Mouse (Mus musculus): ENCODE data around the gene C1rl. TPM values are rescaled to one million over a fixed set of nuclear protein-coding genes. Genes with fewer than 3 reads are reported as not detected.
"Not testable (repeated sequence)": the region's sequence is repeated elsewhere in the genome, so short reads cannot be mapped to it uniquely, and the experiment has no call there.

C1rl gene
- total RNA-seq, 2 experiments from 2014 or later, result 0.38 to 2.7 TPM

DNA sequence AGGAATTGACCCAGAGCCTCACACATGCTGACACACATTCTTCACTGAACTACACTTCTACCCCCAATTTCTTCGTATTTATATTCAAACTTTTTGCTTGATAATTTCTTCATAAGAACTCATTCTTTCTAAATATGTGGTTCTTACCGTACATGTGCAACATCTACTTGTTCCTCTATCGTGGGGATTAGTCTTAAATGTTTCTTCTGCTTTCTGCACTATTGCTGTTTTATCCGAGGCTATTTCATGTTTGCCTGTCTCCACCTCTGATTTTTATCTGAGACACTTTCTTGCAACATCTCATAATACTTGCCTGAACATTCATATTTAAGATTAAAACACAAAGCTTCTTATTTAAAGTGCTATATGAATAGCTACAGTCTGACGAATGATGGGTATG, 3.1 kb downstream of the C1rl start:
- ATAC-seq (replicated peaks; ENCODE audit: low FRiP score, poor library complexity, severe bottlenecking), result no peak

DNA sequence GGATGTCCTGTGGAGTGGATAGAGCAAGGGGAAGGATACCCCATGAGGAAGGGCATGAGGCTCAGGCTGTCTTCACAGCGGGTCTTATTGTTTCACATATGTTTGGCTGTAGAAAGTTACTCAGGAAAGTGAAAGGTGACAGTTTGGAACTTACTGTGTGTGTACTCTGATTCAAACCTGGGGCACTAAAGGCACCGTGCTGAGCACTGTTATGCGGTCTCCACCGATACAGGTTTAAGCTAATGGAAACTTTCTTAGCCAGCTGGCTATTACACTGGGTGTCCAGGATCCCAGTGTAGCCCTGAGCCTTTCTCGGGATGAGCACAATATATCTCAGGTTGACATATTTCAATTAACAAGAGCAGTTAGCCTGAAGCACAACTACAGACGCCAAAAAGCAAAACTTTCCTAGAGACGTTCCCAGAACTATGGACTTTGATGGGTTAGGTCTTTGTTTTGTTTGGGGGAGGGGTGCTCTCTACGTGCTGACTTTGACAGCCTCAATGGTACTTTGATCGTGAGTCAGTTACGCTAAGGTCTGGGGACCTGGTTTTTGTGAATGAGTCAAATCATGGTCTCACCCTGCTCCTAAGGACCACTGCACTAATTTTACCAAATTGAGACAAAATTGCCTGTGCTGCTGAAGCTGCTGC, 7.1 kb downstream of the C1rl start:
- no peak for ATAC-seq (replicated peaks; ENCODE audit: low FRiP score, poor library complexity, severe bottlenecking)

DNA sequence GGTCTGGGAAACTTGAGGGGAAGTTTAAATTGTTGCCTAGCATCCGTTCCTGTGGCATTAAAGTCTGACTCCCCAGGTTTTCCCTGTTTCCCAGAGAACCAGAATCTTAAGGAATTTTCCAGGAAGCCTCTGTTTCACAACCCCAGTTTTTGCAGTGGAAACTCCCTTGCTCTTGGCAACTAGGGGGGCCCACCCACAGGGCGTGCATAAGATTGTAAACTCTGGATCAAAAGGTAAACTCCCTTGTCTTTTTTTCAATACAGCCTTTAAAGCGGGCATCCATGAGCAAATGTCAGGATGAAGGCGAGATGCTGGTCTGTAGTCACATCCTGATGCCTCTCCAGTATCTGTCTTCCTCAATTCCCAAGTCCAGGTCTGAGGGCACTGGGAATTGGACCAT, 8.6 kb downstream of the C1rl start:
- no peak for ATAC-seq (replicated peaks; ENCODE audit: low FRiP score, poor library complexity, severe bottlenecking)

DNA sequence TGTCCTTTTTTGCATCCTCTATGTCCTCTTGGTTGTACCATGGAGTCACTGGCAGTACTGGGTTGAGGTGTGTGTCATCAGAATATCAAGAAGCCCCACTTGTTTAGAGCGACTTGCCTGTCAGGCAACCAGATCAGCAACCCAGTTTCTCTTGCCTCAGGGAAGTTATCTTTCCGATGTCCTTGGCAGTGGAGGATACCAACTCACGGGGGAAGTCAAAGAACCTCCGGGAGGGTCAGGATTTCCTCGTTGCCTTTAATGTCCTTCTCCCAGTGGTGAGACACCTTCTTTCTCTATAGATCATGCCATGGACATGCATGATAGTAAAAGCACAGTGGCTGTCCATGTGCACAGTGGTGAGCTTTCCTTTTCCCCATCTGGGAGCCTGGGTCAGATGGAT, 9.1 kb downstream of the C1rl start:
- no peak for ATAC-seq (replicated peaks; ENCODE audit: low FRiP score, poor library complexity, severe bottlenecking)

DNA sequence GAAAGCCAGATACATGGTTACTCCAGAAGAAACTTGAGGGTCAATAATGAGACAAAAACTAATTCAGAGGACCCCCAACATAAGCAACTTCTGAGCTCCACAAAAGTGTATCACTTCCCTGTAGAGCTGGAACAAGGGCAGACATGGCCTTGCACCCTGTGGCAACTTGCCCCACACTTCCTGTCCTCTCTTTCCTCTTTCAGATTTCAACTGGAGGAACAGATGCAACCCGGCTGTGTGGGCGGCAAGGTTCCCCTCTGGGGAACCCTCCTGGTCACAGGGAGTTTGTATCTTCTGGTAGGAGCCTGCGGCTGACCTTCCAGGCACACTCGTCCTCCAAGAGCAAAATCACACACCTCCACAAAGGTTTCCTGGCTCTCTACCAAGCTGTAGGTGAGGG, 12.1 kb downstream of the C1rl start:
- ATAC-seq (replicated peaks; ENCODE audit: low FRiP score, poor library complexity, severe bottlenecking), result no peak

DNA sequence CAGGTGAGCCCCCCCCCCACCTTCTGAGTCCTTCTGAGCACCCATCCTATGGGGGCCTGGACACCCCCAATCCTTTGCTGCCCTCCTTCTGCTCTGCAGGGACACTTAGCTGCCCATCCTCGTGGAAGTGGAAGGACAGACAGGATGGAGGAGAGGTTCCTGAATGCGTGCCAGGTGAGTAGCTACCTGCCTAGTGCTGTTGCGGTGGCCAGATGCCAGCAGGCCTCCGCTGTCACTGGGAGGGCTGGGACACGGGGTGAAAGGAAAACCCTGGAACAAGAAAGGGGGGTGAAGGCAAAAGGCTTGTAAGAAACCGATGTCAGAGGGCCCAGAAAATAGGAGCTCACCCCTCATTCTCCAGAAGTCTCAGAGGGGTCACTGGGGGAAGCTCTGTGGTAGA, 14.1 kb downstream of the C1rl start:
- no peak for ATAC-seq (replicated peaks; ENCODE audit: low FRiP score, poor library complexity, severe bottlenecking)

DNA sequence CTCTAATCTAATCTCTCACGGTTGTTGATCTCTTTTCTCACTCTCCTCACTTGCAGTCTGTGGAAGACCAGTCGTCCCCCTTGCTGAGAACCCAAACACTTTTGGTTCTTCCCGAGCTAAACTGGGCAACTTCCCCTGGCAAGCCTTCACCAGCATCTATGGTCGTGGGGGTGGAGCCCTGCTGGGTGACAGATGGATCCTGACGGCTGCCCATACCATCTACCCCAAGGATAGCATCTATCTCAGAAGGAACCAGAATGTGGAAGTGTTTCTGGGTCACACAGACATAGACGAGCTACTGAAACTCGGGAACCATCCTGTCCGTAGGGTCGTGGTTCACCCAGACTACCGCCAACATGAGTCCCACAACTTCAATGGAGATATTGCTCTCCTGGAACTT, 15.4 kb downstream of the C1rl start:
- no peak for ATAC-seq (replicated peaks; ENCODE audit: low FRiP score, poor library complexity, severe bottlenecking)

DNA sequence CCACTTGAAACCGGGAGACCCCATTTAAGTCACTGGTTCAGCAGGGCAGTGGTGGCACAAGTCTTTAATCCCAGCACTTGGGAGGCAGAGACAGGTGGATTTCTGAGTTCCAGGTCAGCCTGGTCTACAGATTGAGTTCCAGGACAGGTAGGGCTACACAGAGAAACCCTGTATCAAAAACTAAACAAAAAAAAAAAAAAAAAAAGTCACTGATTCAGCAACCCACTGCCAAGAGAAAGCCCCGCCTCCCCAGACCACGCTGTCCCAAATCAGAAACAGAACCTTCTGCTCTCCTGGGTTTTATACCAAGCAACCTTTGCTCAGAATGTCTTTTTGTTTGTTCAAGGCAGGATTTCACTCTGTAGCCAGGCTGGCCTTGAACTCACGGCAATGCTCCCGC, 16.3 kb downstream of the C1rl start:
- not testable (repeated sequence) for ATAC-seq (replicated peaks; ENCODE audit: low FRiP score, poor library complexity, severe bottlenecking)

DNA sequence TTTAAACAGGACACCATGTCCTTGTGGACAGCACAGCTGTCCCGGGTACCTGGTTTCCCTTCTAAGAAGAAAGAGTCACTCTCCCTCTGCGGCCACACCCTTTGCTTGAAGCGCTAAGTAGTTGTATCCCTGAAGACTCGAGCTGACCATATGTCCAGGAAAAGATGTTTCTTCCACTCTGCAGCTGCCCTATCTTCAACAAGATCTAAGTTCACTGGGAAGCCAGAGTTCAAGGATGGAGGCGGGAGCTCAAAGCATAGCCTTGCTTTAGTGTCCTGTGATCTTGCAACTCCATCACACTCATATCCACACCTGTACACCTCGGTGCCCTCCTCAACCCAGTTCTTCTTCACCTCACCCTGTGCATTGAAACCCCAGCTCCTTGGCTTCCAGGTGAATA, 19.0 kb downstream of the C1rl start:
- ATAC-seq (replicated peaks; ENCODE audit: low FRiP score, poor library complexity, severe bottlenecking), result no peak

DNA sequence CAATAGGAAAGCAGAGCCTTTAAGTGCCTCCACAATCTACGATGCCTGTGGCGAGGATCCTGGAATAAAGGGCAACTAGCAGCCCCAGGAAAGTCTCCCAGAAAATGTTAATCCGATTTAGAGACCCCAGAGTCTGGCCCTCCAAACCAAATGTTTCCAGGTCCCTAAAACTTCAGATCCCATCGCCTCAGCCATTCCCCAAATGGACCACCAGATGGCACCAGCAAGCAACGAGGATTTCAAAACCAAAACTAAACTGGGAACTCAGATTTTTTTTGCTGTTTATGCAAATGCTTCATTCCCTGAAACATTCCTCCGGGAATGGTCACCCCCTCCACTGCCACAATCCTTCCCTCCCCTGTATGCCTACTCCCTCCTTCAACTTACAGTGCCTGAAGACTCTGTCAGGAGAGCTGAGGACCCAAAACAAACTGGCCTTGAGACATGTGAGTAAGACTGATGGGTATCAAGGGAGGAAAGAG, 19.5 kb downstream of the C1rl start, which contains the start of gene C1ra:
Gene C1ra (plus strand): TSS at position 51 of the 482 bp plus-strand sequence.
- ATAC-seq (replicated peaks; ENCODE audit: low FRiP score, poor library complexity, severe bottlenecking), result no peak

DNA sequence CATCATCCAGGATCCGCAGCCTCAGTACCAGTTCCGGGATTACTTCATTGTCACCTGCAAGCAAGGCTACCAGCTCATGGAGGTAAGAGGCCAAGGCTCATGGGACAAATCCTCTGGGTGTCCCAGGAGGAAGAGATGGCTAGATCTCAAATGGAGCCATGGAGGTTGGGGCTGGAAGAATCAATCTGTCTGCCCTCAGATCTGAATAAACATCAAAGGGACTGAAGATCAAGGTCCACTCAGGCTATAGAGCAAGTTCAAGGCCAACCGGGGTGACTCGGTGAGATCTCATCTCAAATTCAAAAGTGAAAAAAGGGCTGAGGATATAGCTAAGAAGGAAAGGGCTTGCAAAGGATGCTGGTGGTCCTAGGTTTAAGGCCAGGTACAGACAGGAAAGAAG, 24.8 kb downstream of the C1rl start:
- ATAC-seq (replicated peaks; ENCODE audit: low FRiP score, poor library complexity, severe bottlenecking), result not testable (repeated sequence)

DNA sequence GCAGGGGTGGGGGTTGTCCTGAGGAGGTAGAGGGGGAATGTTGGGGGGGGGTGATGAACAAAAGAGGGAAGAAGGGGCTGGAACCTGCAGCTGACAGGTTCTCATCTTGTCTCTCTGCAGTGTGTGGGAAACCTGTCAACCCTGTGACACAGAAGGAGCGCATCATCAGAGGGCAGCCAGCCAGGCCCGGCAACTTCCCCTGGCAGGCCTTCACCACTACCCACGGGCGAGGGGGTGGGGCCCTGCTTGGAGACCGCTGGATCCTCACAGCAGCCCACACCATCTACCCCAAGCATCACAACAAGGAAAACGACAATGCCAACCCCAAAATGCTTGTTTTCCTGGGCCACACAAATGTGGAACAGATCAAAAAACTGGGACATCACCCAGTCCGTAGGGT, 29.2 kb downstream of the C1rl start:
- not testable (repeated sequence) for ATAC-seq (replicated peaks; ENCODE audit: low FRiP score, poor library complexity, severe bottlenecking)

DNA sequence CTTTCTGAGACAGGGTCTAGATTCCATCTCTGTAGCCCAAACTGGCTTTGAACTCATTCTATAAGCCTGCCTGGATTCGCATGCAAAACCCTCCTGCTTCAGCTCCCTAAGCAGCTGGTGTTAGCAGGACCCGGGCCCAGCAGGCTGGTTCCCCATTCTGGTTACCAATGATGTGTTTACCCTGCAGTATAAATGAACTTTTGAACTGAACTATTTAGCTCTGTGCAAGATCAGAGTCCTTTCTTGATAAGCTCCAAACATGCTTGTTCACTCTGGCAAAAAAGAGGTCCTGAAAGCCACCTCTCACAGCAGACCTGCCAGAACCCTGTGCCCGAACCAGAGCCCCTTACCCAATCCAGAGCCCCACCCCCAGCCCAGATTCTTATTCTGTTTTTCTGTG, 35.0 kb downstream of the C1rl start:
- ATAC-seq (replicated peaks; ENCODE audit: low FRiP score, poor library complexity, severe bottlenecking), result no peak

DNA sequence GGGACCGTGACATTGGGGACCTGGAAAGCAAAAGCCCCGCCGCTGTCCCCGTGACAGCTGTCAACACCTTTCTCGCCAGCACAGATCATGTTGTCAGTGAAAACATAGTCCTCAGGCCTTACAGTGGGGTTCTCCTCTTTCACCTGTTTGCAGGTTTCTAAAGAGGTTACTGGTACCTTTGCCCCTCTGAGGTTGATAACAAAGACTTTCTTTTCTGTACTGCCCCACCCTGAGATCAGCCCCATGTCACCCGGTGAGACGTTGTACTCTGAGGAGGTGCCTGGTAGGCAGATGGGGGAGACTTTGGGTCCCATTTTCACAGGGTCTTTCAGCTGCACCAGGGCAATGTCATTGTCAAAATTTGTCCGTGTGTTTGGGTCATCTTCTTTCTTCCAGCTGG, 38.2 kb downstream of the C1rl start:
- ATAC-seq (replicated peaks; ENCODE audit: low FRiP score, poor library complexity, severe bottlenecking), result no peak

DNA sequence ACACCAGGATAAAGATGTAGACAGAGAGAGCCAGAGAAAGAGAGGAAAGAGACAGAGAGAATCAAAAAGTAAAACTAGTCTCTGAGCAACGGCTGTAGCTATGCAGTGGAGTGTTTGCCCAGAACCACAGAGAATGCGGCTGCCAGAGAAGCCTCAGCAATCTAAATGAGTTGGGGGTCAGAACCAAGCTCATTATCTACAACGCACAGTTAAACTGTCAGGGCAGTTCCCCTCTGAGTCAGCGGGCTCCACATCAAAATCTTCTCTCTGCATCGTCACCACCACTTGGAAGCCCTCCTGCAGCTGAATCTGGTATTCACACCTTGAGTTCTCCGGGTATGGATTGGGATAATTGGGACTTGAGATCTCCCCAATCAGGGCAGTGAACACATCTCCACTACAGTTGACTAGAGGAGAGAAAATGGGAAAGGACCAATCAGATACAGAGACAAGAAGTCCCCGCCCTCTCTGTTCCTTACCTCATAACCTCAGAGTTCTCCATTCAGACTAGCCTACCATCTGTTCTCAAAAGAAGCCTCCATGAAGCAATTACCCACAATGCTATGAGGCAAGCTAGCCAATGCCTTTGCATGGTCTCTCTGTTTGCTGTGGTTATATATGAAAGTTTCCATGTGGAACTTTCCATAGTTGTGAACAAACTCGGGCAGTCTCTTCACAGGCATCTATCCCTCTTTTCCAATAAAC, 43.4 kb downstream of the C1rl start:
- ATAC-seq (replicated peaks; ENCODE audit: low FRiP score, poor library complexity, severe bottlenecking), result not testable (repeated sequence)

DNA sequence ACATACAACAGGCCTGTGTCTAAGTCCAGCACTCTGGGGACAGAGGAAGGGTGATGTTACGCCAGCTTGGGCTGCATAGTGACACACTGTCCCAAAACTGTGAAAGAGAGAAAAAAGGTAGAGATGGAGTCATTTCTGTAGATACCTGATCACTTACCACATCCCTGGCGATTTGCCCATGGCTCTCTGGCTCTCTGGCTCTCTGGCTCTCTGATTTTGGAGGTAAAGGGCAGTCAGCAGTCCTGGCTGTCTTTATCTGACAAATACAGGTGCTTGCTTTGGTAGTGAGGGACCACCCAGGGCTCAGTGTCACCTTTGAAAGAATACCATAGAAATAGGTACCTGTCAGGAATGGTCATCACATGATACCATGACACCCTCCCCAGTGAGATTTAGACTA, 48.3 kb downstream of the C1rl start:
- ATAC-seq (replicated peaks; ENCODE audit: low FRiP score, poor library complexity, severe bottlenecking), result not testable (repeated sequence)

DNA sequence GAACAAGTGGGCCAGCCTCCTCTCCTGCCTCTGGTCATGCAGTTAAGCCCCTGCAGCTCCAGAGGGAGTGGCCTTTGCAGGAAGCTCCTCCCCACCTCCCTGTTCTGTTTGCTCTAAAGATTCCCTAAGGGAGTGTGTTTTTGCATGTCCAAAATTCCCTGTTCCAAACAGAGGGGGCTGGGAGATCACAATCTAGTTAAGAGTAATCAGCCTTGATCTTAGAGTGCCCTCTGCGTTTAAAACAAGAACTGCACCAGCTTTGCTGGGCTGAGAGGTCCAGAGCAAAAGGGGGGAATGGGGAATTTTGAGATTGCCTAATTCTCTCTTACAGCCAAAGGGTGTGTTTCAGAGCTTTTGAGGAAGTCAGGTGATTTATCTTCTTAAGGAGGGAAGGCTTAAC, 49.4 kb downstream of the C1rl start, which contains the start of gene C1s1:
Gene C1s1 (minus strand): TSS at position 76 of the 400 bp plus-strand sequence.
- not testable (repeated sequence) for ATAC-seq (replicated peaks; ENCODE audit: low FRiP score, poor library complexity, severe bottlenecking)

DNA sequence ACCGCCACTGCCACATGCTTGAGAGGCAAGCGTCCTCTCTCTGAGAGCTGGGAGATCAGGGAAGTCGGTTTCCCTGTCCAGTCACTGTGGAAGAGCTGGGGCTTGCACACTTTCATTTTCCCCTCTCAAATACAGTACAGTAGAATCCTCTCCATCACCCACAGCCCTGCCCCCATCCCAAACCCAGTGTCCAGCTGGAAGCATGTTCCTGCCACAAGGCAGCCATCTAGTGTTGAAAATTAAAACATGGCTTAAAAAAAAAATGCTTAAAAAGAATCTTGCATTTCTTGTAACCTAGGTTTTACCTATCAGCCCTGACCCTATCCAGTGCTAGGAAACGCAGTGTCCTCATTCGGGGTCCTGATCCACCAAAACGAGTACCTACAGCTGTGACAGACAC, 51.6 kb downstream of the C1rl start:
- ATAC-seq (replicated peaks; ENCODE audit: low FRiP score, poor library complexity, severe bottlenecking), result no peak

DNA sequence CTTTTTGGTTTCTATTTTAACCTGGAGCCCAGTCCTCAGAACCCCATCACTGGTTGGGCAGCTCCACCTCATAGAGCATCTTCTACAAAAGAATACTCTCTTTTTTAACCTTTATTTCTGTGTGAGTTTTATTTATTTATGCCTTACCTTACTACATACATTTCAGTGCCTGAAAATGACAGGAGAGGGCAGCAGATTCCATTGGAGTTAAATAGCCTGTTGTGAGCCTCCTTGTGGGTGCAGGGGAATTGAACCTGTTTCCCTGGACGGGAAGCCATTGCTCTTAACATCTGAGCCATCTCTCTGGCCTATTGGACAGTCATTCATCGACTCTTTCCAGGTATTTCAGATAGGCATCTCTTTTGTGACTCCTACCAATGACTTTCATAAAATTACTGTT, 52.5 kb downstream of the C1rl start:
- ATAC-seq (replicated peaks; ENCODE audit: low FRiP score, poor library complexity, severe bottlenecking), result no peak

DNA sequence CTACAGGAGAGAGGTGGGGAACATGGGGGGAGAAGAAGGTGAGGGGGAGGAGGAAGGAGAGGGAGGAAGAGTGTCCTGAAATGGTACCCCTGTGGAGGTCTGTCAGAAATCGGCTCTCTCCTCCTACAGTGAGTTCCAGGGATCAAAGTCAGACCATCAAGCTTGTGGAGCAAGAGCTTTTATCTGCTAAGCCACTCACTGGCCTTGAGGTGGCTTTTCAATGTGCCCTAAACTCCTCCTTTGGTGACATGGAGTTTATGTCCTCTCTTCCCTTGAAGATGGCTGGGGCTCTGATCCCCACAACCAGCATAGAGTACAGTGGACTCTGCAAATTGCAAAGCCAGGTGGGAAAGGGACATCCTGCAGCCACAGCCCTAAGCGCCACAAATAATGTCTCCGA, 55.1 kb downstream of the C1rl start:
- ATAC-seq (replicated peaks; ENCODE audit: low FRiP score, poor library complexity, severe bottlenecking), result peak; percentile 94

DNA sequence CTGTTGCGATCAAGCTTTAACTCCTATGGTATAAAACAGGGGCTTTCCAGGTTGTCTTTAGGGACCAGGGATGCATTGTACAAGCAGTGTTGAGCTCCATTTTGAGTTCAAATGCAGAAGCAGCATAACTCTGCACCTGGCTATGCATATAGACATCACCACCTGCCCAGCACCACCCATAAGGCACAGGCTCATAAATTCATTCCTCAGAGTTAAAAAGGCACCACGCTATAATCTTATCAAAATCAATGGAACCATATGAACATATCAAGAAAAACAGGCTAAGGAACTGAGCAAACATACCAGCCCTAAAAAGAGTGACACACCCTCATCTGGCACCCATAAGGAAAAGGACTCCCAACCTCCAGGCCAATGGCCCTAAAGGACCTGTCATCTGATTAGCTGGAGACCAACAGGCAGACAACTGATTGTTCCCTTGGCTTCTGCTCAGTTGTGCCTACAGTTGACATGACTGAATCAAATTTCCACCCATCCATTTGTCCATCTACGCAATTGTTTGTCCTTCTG, 56.2 kb downstream of the C1rl start:
- 0 out of 2 replicates have a peak, but pooled peaks have one; percentile 70 for ATAC-seq (replicated peaks; ENCODE audit: low FRiP score, poor library complexity, severe bottlenecking)

All from erythroblast, adult 5-6 weeks (primary cell).